Mouse (Mus musculus): ENCODE measurements around the gene Scgb2b2.

Gene Scgb2b2

GRCm38 (mm10) chr7:31290208-31290607 is at the start of gene Scgb2b2:
Gene Scgb2b2 (plus strand): TSS chr7:31290508.
- no peak for DNase-seq (ENCODE audit: low read depth, low spot score)

- no peak for DNase-seq (ENCODE audit: low read depth, low spot score)
Observed at GRCm38 (mm10) chr7:31291721-31292120, 1.4 kb downstream of the Scgb2b2 start, which contains the start of gene Scgb1b2. Gene Scgb1b2 (minus strand): TSS chr7:31291821.

All from brain, embryonic 18.5 days (tissue).